Mouse (Mus musculus) hematopoietic multipotent progenitor cell, adult 10-12 weeks (in vitro differentiated cells): ENCODE results near the gene Zfp217. TPM values are rescaled to one million over a fixed set of nuclear protein-coding genes. Genes with fewer than 3 reads are reported as not detected.

Experiments
- polyA plus RNA-seq: library from polyadenylated mRNA; stranded (reverse); fragments of >175 nt; gene quantifications from 2 replicates; pipeline ENCODE4 v1.2.3, GENCODE M21; 2012; ENCODE audit warnings: low replicate concordance

Gene Zfp217
- polyA plus RNA-seq = 22.2 and 29.3 TPM in 2 replicates

GRCm38 (mm10) chr2:170147661-170148153 is at the start of gene Zfp217:
Gene Zfp217, minus strand, starts transcription at chr2:170148103.

